Mouse (Mus musculus): ENCODE measurements around the gene Pde4dip. TPM values are rescaled to one million over a fixed set of nuclear protein-coding genes. Genes with fewer than 3 reads are reported as not detected.

Pde4dip gene
- polyA plus RNA-seq, 1 experiment, result 17.0 TPM

DNA sequence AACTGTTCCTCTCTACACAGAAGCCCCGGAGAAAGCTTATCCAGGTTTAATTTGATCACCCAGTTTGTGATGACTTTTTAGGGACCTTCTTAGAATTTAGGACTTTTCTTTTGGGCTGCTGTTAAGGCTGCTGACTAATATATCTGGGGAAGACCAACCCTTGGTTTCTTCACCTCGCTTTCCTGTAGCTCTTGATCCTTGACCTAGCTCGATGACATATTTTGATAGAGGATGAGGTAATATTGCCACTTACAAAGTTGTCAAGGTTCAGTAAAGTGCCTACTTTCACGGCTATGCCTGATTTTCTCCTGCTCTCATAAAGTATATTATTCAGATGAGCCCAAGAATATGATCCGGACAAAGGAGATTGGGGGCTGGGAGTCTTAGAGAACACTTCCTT lies 13.1 kb upstream of the Pde4dip start:
- DNase-seq (ENCODE audit: low read depth, low spot score), result no peak
- 4% methylated on average over 5 of the region's 5 CpGs for WGBS

GRCm38 (mm10) chr3:97900516-97901490 lies 12.3 kb upstream of the Pde4dip start, which contains the start of gene Sec22b:
TSS of gene Sec22b (plus strand) at chr3:97901190.
- DNase-seq (ENCODE audit: low read depth, low spot score), result peak; percentile 69
- WGBS, result 2% methylated on average over 41 of the region's 41 CpGs

- 67% methylated on average over 3 of the region's 3 CpGs for WGBS
Observed at GRCm38 (mm10) chr3:97898381-97898780, 9.9 kb upstream of the Pde4dip start.

DNA sequence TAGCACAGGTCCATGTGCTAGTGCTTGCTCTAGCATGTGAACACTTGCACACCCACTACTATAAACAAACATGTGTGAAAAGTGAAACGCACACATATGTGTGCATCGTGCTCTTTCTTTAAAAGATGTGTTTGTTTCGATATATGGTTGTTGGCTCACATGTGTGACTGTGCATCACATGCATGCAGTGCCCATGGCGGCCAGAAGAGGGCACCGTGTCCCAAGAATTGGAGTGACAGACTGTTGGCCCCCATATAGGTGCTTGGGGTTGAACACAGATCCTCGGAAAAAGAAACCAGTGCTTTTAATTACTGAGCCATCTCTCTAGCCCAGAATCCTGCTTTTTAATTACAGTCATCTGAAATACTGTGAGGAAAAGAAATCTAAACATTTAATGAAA lies 6.2 kb upstream of the Pde4dip start:
- DNase-seq (ENCODE audit: low read depth, low spot score), result no peak
- WGBS, result 53% methylated on average over 6 of the region's 6 CpGs

More at GRCm38 (mm10) chr3:97898381-97898780, 9.9 kb upstream of the Pde4dip start:
- no peak for DNase-seq (ENCODE audit: low read depth, low spot score)

- 64% methylated on average over 6 of the region's 6 CpGs for WGBS
- DNase-seq (ENCODE audit: low read depth, low spot score), result no peak
Observed at GRCm38 (mm10) chr3:97890205-97890604, 1.7 kb upstream of the Pde4dip start.

DNA sequence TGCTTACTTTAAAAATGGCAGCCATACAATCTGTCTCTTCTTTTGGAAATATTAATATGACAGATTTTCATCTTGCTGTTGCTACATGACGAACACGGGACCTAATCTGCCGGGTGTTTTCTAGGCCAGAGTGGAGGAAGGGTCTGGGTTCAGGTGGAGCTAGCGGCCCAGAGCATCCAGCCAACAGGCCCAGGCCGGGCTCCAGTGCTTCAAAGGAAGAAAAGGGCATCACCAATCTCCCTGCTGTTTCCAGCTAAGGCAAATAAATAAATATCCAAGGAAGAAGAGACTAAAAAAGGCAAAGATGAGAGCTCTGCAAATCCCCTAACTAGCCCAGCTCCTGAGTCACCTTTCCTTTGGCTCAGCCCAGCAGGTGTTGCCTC lies 731 bp downstream of the Pde4dip start:
- WGBS, result 73% methylated on average over 5 of the region's 5 CpGs
- DNase-seq (ENCODE audit: low read depth, low spot score), result no peak

DNA sequence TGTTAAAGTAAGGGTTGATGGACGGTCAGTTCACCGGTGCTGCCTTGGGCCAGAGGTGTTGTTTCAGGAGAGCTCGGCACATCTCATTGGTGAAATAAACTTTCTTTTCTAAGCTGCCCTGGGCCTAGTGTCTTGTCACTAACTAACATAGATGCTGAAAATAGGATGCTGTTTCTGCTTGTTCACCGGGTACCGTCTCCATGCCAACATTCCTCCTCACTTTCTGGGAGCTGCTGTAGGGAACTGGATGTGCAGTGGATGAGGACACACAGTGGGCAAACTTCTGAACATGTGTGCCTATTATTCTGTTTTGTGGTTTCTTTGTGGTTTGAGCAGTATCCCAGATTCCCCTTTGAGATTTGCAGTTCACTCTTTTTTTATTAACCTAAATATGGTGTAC lies 6.9 kb downstream of the Pde4dip start:
- WGBS, result 94% methylated on average over 5 of the region's 5 CpGs
- DNase-seq (ENCODE audit: low read depth, low spot score), result no peak

GRCm38 (mm10) chr3:97879222-97879621 lies 9.3 kb downstream of the Pde4dip start:
- WGBS, result 7% methylated on average over 5 of the region's 5 CpGs
- DNase-seq (ENCODE audit: low read depth, low spot score), result peak; percentile 64

DNA sequence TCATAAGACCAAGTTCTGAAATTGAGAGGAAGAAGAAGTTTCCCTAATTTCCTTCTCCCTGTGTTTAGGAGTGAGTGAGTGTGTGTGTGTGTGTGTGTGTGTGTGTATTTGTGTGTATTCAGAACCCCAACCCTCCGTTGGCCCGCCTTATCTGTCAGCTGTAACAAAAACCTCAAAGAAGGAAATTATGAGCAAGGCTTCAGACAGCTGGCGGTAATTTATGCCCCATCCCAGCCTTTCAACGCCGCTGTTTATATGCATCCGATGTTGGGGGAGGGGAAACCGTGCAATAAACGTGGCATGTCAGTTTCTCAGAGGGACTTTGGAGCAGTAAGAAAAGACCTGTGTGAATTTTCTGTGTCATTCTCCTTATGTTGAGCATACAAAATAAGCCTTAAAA lies 12.2 kb downstream of the Pde4dip start:
- WGBS, result 18% methylated on average over 8 of the region's 8 CpGs
- no peak for DNase-seq (ENCODE audit: low read depth, low spot score)

DNA sequence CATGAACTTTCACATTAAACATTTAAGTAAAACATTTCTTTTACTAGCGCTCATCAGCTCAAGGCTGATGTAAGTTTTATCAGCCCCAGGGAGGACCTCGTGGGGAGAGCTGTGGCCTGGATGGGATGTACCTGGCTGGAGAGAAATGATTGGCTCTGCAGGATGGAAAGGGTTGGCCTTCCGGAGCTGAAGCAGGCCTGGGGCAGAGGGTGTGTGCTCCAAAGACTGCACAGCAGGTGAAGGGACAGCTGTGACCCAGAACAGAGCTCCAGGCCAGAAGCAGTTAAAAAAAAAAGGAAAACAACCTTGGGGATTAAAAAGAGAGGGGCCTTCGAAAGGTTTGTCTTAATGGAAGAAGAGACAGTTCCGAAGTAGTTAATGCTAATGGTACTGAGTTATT lies 13.7 kb downstream of the Pde4dip start:
- WGBS, result 58% methylated on average over 5 of the region's 5 CpGs
- no peak for DNase-seq (ENCODE audit: low read depth, low spot score)

DNA sequence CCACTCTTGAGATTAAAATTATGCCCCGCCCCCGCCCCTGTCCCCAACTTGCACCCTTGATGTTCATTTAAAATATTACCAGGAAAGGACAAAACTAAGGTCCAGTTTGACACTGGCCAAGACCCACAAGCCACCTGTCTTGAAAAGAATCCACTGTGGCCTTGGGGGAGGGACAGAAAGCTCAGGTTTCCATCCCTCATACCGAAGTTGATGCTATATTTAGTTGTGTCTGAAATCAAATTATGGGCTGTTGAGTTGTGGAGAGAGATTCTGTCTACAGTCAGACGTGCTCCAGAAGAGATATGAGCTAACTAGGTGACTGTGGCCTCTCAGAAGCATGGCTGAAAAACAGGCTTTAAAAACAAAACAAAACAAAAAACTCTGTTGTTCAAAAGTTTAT lies 18.8 kb downstream of the Pde4dip start:
- DNase-seq (ENCODE audit: low read depth, low spot score), result no peak
- 74% methylated on average over 4 of the region's 4 CpGs for WGBS

GRCm38 (mm10) chr3:97868733-97869132 lies 19.8 kb downstream of the Pde4dip start:
- no peak for DNase-seq (ENCODE audit: low read depth, low spot score)
- 57% methylated on average over 5 of the region's 5 CpGs for WGBS

- WGBS, result 3% methylated on average over 42 of the region's 42 CpGs
Observed at GRCm38 (mm10) chr3:97868024-97868689, 20.4 kb downstream of the Pde4dip start.

DNA sequence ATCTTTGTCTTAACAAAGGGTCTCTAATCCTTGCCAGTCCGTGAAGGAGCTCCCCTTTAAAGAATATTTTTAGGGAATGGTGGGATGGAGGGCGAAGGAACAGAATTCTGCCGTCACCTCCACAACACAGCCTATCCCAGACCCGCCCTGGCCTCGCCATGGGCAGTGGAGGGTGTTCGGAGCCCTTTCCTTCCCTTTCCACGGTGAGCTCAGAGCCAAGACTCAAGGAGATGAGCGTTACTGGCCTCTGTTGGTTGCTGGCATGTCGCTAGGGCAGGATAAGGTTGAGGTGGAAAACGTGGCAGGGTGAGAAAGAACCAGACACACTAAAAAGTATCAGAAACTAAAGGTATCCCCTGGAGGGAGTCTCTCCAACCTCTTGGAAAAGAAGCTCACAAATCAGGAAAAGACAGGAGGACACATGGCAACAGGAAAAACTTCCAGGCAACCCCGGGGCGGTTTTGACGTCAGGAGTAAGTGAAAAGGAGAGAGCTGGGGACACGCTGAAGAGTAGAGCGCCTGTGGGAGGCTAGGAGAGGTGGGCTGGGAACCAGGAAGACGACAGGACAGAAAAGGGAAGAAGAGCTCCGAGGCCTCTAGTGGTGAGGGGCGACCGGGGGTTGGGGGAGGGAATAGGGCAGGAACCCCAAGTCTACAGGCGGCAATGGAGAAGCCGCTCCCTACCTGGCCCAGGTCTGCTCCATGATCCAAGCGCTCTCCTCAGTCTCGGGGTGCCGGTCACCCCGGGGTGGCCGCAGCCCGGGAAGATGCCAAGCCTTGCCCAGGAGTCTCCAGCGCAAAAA lies 21.1 kb downstream of the Pde4dip start:
- DNase-seq (ENCODE audit: low read depth, low spot score), result no peak
- 4% methylated on average over 28 of the region's 28 CpGs for WGBS

More at GRCm38 (mm10) chr3:97868024-97868689, 20.4 kb downstream of the Pde4dip start:
- no peak for DNase-seq (ENCODE audit: low read depth, low spot score)

DNA sequence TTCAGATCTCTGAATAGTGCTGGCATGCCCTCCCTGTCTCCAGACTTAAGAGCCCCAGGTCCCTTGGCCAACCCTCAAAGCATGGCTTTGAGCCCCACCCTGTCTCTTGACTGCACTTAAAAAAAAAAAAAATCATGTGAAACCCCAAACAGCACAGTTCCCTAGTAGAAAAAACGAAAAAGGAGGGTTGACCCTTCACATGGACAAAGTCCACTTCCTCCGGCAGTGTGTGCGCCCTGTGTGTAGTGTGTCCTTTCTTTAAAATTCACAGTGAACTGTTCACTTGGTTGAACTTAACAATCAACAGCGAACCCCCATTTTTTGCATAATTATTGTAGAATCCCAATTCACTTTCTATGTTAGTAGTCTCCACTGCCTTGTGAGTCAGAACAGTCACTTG lies 21.8 kb downstream of the Pde4dip start:
- no peak for DNase-seq (ENCODE audit: low read depth, low spot score)
- 36% methylated on average over 4 of the region's 4 CpGs for WGBS

DNA sequence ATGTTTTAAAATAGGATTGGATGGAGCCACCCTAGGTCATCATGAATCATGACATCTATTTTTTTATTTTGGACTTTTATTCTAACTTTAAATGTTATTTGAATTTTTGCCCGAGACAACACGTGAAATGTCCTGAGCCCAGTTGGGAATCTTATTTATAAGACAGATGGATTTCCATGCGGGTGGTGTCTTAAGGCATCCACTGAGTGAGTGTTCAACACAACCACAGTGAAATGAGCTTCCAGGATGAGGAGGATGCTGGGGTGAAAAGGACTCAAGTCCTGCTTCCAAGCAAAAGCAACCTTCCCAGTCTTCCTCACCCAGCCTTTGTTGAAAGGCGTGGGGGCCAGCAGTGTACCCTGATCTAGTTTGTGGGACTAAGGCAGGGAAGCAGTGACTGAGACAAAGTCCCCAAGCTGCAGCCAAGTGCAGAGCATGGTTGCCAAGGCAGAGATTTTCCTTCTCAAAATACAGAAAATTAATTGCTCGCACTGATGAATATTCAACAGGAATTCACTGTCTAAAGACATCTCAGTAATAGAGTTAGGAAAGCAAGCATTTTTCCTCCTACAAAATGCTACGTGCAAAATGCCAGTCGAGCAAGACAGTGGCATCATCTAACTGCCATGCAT lies 27.6 kb downstream of the Pde4dip start:
- 88% methylated on average over 7 of the region's 7 CpGs for WGBS
- no peak for DNase-seq (ENCODE audit: low read depth, low spot score)

DNA sequence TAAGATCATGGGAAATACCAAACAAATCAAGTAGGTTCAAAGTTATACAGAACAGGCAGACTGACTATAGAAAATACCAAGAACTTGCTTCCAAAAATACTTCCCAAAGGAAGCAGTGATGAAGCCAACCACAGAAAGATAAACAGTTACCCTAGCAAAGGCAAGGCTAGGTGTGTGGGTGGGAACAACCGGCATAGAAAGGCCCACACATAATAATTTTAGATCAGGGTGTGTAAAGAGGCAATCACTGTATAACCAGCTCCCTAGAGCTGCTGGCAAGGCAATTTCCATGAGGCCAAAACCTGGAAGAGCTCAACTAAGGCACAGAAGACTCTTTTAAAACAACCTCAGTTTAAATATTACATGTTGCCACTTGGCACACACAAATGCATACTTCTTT lies 29.1 kb downstream of the Pde4dip start:
- 28% methylated on average over 1 of the region's 1 CpGs for WGBS

DNA sequence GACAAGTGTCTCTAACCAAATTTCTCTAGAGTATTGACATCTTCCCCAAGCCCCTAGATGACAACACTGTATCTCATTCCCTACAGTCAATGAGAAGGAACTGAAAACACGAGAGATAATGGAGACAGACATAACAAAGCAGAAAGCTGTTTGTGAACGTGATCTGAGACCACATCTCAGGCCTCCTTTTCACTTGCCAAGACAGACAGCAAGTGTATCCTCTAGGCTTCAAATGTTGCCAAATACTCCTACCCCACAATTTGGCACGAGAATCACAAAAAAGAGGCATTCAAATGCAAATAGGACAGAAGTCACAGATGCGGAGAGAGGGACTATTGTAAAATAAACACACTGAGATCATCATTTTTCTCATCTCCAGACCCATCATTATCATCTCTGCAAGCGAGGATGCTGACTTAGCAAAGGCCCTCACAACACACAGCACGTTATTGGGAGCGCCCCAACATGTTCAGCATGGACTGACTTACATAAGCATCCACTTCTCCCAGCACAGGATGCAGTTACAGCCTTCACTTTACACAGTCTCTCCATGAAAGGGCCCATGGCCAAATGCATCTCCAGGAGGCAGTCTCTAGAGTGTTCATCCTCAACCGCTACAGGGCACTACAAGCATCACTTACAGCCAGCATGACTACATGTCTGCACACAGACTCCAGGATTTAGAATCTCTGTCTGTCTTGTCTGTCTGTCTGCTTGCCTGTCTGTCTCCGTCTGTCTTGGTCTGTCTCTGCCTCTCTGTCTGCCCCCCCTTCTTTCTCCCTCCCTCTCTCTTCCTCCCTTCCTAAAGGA lies 33.7 kb downstream of the Pde4dip start:
- no peak for DNase-seq (ENCODE audit: low read depth, low spot score)
- 83% methylated on average over 9 of the region's 9 CpGs for WGBS

More for the DNA sequence above, 29.1 kb downstream of the Pde4dip start:
- DNase-seq (ENCODE audit: low read depth, low spot score), result no peak

DNA sequence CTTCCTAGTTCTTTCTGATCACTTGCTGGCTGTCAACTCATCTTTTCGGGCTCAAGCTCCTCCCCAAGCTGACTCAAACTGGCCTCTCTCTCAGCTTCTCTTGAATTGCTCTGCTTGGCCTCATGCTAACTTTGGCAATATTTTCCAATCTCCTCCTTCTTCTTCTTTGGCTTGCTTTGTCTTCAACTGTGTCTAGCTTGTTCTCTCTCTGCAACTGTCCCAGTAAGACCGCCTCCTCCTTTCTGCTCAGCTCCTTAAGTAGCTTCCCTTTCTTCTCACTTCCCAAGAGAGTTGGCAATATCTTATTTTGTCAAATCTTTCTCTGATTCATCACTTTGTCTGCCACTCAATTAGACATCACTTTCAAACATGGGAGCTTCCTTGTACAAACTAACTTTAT lies 36.7 kb downstream of the Pde4dip start:
- no peak for DNase-seq (ENCODE audit: low read depth, low spot score)
- 89% methylated on average over 2 of the region's 2 CpGs for WGBS
